Mouse (Mus musculus) bone marrow, adult 2 months (tissue): Measurements from ENCODE around the gene Notum.

Experiments
- CTCF ChIP-seq: fragments of 200-500 bp; IDR thresholded peaks from 2 replicates; pipeline ENCODE4 v1.5.1; 2011; ENCODE audit warnings: low read length, control low read depth; ENCODE audit not compliant: control insufficient read depth, insufficient read depth
- POLR2A ChIP-seq: fragments of 200-500 bp; IDR thresholded peaks from 2 replicates; pipeline ENCODE4 v1.6.1; 2011; ENCODE audit warnings: low read depth, mild to moderate bottlenecking, control low read depth, low read length, borderline replicate concordance; ENCODE audit not compliant: control insufficient read depth

- TF ChIP-seq POLR2A, result no peak
- TF ChIP-seq CTCF, result no peak
Observed at GRCm38 (mm10) chr11:120608241-120609034, 52.5 kb downstream of the Notum start, which contains the start of gene Npb.
